Mouse (Mus musculus) layer of hippocampus, adult 9-10 months (tissue): ENCODE measurements around the gene Gfi1b.

Experiments
- DNase-seq: peaks from one replicate; pipeline ENCODE4 v3.0.0; 2022; ENCODE audit warnings: low spot score

The Gfi1b gene

GRCm38 (mm10) chr2:28622521-28623124 lies 841 bp upstream of the Gfi1b start:
- DNase-seq, result no peak

GRCm38 (mm10) chr2:28621111-28621510 lies 671 bp downstream of the Gfi1b start:
- no peak for DNase-seq

- DNase-seq, result no peak
Observed at GRCm38 (mm10) chr2:28620522-28620921, 1.3 kb downstream of the Gfi1b start.

- DNase-seq, result no peak
Observed at GRCm38 (mm10) chr2:28619369-28619768, 2.4 kb downstream of the Gfi1b start.

GRCm38 (mm10) chr2:28618777-28619336 lies 2.9 kb downstream of the Gfi1b start:
- no peak for DNase-seq

GRCm38 (mm10) chr2:28617498-28618486 lies 4.0 kb downstream of the Gfi1b start:
- DNase-seq, result no peak

- no peak for DNase-seq
Observed at GRCm38 (mm10) chr2:28616874-28617273, 4.9 kb downstream of the Gfi1b start.

GRCm38 (mm10) chr2:28616358-28616757 lies 5.4 kb downstream of the Gfi1b start:
- DNase-seq, result no peak

- DNase-seq, result no peak
Observed at GRCm38 (mm10) chr2:28613599-28613998, 8.2 kb downstream of the Gfi1b start.

GRCm38 (mm10) chr2:28612436-28613063 lies 9.2 kb downstream of the Gfi1b start:
- no peak for DNase-seq

- no peak for DNase-seq
Observed at GRCm38 (mm10) chr2:28611407-28611787, 10.4 kb downstream of the Gfi1b start.

GRCm38 (mm10) chr2:28610716-28611406 lies 10.9 kb downstream of the Gfi1b start:
- DNase-seq, result no peak

GRCm38 (mm10) chr2:28609851-28610250 lies 11.9 kb downstream of the Gfi1b start:
- no peak for DNase-seq

- DNase-seq, result no peak
Observed at GRCm38 (mm10) chr2:28607341-28608165, 14.2 kb downstream of the Gfi1b start.

- no peak for DNase-seq
Observed at GRCm38 (mm10) chr2:28606601-28607340, 15.0 kb downstream of the Gfi1b start.

- DNase-seq, result no peak
Observed at GRCm38 (mm10) chr2:28605789-28606541, 15.8 kb downstream of the Gfi1b start.

- no peak for DNase-seq
Observed at GRCm38 (mm10) chr2:28603542-28603941, 18.2 kb downstream of the Gfi1b start.

GRCm38 (mm10) chr2:28601720-28602590 lies 19.8 kb downstream of the Gfi1b start:
- DNase-seq, result no peak

GRCm38 (mm10) chr2:28599569-28599900 lies 22.2 kb downstream of the Gfi1b start:
- DNase-seq, result no peak
